Mouse (Mus musculus): ENCODE data around the gene Slc7a6.
A peak's percentile ranks its signal among the peaks of the same experiment; 100 is the strongest.

The Slc7a6 gene

DNA sequence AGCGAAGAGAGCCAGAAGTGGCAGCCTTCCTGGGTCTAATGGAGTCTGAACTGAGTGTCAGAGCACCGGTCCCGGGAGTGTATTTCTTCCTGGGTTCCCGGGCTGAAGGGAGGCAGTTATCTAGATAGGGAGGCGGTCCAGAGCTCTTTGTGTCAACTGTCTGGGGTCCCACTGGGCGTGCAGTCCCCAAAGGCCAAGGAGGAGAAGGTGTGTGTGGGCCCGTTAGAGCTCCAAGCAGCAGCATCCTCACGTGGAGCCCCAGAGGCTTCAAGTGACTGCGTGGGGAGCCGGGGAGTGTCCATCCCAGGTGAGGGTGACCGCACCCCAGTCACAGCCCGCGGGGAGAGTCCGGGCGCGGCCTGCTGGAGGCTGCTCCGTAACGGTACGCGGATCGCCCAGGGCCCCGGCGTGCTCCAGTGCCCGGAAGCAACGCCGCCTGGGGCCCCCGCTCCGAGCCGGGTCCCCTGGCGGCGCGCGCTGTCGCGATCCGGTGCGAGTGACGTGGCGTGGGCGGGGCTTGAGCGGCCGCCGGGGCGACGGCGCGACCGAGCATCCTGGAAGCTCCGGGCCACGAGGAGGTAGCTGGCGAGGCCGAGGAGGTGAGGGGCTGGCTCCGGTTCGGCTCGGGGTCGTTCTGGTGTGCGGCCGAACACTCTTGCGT, at the start of gene Slc7a6:
Gene Slc7a6, plus strand, starts transcription at position 502 of the 661 bp plus-strand sequence.
- DNase-seq (ENCODE audit: low read depth, low spot score): peak; percentile 93

DNA sequence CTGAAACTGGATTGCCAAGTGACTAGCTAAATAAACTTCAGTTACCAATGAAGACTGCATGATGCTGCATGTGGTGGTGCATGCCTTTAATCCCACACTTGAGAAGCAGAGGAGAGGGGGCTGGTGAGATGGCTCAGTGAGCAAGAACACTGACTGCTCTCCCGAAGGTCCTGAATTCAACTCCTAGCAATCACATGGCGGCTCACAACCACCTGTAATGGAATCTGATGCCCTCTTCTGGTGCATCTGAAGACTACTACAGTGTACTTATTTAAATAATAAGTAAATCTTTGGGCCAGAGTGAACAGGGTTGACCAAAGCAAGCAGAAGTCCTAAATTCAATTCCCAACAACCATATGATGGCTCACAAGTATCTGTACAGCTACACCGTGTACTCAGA, 45.2 kb upstream of the Slc7a6 start:
- DNase-seq (ENCODE audit: low read depth, low spot score): no peak

DNA sequence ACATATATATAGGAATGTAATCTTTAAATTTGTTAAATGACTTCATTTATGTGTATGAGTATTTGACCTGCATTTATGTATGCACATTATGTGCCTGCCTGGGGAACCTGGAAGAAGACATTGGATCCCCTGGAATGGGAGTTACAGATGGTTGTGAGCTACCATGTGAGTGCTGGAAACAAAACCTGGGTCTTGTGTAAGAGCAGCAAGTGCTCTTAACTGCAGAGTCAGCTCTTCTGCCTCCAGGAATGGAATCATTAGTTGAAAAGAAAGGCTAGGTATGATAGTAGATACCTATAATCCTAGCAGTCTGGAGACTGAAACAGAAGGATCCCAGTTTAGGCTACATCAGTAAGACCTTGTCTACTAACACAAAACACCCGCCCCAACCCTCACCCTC, 42.6 kb upstream of the Slc7a6 start:
- DNase-seq (ENCODE audit: low read depth, low spot score): no peak

DNA sequence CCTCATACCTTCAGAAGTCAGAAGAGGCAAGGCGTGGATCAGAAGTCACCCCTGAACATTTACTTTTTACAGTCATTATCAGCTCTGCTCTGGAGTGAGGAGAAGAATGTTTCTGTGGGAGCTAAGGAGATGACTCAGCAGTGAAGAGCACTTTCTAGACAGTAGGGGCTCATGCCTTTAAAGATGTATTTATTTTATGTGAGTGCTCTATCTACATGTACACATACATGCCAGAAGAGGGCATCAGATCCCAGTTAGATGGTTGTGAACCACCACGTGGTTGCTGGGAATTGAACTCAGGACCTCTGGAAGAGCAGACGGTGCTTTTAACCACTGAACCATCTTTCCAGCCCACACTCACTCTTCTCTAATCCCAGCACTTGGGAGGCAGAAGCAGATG, 41.6 kb upstream of the Slc7a6 start:
- DNase-seq (ENCODE audit: low read depth, low spot score): no peak

DNA sequence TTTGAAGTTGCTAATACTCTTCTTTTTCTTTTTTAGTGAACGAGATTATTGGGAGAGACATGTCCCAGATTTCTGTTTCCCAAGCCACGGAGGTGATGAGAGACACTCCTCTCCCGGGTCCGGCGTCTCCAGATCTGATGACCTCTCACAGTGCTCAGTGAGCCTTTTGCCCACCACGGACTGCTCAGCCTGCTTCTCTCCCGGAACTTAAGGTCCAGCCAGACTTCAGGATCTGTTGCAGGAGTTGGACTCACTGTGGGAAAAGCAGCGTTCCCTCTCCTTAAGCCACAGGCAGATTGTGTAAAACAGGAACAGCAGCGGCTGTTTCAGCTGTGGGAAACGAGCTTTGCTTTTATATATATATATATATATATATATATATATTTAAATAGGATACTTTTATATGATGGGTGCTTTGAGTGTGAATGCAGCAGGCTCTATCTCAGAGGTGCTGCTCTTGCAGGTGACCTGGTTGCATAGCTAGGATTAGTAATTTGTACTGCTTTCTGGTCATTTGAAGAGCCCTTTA, 40.7 kb upstream of the Slc7a6 start:
- no peak for DNase-seq (ENCODE audit: low read depth, low spot score)

DNA sequence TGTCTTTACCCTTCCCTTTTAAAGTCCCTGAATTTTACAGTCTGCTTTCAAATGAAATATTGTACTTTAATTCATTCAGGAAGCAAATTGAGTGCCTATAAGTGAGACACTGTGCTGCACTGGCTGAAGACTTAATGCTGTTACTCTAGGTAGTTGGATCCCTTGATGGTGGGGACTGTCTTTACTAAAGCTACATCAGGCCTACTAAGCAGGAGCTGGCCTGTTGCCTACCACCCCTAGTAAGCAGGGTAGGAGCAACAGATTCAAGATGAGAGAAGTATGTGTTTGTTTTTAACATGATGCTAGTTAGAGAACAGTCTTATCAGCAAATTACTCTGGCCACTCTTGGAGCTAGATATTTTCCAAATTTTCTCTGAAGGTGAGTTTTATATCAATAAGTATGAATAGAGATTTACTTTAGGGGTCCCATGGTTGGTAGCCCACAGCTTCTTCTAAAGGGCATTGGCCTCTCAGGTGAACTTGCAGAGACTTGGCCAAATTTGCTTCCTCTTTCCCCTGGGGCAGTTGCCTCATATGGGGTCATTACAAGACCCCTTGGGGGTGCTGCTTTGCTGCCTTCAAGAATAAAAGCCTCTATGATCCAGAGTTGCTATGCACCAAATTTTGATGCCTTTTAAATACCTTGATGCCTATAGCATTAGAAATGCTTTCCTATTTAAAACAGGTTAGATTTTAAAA, 39.3 kb upstream of the Slc7a6 start:
- DNase-seq (ENCODE audit: low read depth, low spot score): no peak

DNA sequence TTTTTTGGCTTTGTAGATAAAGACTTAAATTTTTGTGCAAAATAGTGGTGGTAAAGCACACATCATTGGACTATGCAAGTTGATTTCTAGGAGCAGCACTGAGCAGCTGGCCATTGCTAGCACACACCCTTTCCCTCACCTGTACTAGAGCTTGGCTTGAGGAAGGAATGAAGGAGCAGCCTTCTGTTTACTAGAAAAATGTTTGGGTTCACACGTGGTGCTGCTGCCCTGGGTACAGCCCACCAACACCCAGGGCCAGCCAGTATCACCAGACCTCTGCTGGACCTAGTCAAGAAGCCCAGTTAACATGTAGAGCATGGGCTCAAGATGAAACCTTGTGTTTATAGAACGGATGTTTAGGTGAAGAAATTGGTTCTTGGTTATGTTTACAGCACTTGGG, 38.7 kb upstream of the Slc7a6 start:
- no peak for DNase-seq (ENCODE audit: low read depth, low spot score)

DNA sequence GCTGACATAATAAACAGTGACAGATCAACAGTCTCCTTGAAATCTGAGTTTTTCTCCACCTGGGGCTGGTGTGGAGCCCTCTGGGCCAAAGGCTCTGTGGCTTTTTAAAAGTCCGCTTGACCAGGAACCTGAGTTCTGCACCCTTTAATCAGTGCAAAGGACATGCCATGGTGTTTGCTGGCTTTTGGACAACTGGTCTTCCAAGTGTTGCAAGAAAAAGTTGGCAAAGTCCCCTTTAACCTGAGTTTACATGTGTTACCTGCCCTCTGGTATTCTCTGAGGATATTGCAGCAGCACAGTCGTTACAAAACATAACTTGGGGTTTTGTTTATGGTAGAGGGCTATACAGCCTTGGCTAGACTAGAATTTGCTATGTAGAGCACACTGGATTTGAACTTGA, 38.2 kb upstream of the Slc7a6 start:
- no peak for DNase-seq (ENCODE audit: low read depth, low spot score)

DNA sequence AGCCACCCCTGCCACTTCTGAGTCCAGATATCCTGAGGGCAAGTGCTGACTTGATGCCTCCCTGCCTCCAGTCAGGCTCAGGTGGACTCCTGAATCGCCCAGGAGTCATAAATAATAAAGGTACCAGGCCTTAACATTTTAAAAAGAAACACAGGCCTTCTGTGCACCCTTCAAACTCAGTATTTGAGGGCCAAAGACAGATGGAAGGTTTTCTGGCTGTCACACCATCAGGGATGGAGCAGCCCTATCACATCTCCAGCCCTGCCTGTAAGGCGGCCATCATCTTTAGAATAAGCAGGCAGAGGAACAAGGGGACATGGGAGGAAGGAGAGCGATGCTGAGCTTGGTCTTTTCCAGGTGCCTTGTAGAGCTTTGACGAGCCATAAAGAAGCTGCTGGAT, 37.6 kb upstream of the Slc7a6 start:
- DNase-seq (ENCODE audit: low read depth, low spot score): no peak

DNA sequence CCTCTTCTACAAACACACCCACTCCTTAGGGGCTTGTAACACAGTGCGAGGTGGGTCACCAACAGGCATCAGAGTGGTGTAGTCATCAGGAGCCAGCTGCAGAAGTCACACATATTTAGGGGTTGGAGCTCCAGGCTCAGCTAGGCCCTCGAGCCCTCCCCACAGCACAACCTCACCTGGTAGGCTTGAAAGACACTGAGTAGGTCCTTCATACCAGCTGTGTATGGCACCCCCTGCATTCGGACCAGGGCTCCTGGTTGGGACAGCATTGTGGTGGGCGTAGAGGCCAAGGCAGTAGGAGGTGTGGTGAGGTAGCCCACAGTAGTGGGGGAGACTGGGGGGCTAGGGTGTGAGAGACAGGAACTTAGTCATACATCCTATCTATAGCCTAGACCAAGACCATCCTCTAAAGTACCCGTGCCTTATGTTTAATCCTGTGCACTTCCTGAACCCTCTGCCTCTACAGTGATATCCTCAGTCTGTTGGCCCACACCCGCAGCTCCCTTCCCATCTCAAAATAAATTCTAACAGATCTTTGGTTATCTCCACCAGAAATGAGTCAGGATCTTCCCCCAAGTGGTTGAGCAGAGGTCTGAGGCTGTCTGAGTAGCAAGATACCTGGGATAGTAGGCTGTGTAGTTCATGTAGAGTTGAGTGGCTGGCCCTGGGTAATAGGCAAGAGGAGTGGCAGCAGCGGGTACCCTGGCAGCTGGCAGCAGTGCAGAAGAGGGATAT, 37.0 kb upstream of the Slc7a6 start:
- DNase-seq (ENCODE audit: low read depth, low spot score): no peak

DNA sequence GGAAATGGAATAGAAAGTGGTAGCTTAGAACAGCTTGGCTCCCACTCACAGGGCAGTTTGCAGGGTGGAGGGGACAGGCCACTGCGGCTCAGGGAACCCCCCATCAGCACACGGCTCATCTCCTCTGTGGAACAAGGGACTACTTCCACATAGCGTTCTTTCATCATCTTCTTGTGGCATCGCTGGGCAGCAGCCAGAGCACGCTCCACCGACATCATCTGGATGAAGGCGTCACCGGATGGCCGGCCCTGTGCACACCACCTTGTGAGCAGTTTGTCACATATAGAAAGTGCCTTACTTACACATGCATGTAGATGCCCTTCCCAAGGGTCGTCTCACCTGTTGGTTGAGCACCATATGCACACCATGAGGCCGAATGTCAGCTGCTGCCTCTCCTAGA, 36.3 kb upstream of the Slc7a6 start:
- DNase-seq (ENCODE audit: low read depth, low spot score): no peak

DNA sequence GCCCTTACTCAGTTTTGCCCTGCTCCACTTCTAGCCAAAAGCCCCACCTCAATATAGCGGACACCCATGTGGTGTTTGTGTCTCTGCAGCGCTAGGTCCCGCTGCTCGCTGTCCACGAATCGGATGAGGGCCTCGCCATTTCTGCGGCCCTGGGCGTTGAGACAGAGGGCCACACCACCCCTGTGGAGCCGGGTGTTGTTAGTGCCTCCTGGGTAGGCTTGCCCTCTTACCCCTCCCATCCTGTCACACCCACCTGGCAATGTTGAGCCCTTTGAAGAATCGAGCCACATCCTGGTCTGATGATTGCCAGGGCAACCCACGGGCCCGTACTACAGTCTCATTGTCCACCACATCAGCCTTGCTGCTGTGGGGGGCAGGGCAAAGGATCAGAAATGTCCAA, 35.1 kb upstream of the Slc7a6 start:
- peak; percentile 40 for DNase-seq (ENCODE audit: low read depth, low spot score)

DNA sequence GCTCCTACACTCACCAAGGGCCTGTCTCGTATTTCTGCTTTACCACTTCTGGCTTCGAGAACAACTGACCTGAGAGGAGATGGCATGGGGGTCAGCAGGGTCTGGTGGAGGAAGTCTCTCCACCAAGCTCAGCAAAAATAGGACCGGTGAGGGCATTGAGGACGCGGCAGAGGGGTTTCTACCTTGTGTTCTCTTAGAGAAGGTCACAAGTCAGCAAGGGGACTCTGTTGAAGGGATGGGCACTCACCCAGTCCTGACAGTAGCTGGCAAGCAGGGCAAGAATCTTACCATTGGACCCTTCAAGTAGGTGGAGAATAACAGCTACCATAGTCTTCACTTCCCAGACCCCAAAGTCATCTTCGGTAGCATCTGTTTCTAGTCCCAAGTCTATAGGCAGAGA, 34.7 kb upstream of the Slc7a6 start:
- DNase-seq (ENCODE audit: low read depth, low spot score): no peak

DNA sequence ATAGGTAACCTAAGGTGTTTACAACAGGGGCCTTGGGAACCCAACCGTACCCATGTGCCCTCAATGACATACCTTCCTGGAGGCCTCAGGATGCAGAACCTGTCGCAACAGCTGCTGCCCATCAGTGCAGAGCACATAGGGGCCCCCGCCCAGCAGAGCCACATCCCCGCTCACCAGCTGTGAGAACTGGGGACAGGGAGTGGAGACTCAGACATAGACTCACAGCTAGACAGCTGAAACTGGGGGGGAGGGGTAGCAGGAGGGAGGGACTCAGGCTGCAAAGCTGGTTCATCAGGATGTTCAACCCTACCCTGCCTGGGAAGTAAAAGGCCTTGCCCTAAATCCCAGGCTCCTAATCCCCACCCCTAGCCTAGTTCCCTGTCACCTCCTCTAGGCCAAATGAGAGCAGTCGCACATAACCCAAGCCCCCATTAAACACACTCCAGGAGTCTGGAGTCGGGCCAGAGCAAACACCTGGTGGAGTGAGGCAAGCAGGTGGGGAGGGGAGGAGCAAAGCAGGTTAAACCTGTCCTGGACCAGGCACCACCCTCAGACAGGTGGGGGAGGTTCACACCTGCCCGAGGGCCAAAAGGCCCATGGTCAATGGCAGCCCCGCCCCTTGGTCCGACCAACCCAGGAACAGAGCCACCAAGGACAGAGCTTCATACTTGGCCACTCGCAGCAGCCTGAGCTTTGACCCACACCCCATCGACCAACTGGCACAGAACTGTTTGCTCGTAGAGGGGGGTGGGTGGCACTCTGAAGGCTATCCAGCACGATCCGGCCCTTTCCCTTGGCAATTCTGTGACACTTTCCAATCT, 33.7 kb upstream of the Slc7a6 start:
- DNase-seq (ENCODE audit: low read depth, low spot score): peak; percentile 23

DNA sequence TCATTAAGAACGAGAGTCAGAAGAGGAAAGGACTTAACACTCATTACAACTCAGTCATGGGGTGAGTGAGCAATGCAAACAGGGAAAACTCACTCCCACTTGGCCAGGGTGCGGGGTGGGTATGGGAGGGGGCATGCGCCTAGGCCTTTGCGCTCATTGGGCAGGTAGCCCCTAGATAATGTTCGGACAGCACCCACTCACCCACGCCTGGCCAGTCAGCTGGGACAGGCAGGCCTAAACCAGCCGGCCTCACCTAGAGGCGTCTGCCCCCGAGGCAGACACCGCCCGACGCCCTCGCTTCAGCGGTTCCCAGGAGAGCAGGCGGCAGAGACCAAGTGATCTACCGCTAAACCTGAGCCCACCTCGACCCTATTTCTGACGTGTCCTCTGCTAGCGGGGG, 33.0 kb upstream of the Slc7a6 start:
- peak; percentile 16 for DNase-seq (ENCODE audit: low read depth, low spot score)

DNA sequence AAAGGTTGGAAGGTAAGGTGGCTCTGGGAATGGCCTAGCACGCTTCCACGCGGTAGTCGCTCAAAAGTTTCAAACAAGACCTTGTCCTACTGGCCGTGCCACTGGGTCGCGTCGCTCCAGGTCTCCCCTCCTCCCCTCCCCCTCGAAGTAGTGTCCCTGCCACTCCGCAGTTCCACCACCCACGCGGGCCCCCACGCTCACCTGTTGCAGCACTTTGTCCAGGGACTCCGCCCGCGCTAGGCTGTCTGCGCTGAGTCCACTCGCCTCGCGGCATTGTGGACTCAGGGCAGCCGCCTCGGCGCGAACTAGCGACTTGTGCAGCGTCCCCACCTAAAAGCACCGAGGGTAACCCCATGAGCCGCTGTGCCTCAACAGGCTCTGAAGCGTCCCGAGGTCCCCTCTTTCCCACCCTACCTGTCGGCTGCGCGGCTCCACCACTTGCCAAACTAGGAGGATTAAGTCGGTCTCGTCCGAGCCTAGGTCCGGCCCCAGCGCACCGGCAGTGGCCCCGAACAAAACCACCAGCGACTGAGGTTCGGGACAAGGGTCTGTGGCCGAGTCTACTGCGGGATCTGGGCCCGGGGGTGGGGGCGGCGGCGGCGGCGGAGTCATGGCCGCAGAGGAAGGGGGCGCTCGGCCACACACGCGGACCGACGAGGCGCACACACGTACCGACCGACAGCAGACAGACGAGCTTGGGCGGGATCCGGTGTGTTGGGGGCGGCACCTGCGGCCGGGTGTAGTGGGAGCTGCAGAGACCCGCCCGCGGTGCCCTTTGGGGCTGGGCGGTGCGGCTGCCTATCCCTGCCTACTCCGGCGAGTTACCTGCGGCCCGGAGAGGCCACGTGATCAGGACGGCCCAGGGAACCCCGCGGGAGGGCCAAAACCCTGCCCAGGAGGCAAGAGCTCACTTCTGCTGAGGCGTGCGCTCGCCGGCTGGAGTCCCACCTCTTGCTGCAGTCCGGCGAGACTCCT, 32.2 kb upstream of the Slc7a6 start, which contains the start of gene Esrp2:
Gene Esrp2, minus strand, starts transcription at position 819 of the 975 bp plus-strand sequence.
- DNase-seq (ENCODE audit: low read depth, low spot score): peak; percentile 65

DNA sequence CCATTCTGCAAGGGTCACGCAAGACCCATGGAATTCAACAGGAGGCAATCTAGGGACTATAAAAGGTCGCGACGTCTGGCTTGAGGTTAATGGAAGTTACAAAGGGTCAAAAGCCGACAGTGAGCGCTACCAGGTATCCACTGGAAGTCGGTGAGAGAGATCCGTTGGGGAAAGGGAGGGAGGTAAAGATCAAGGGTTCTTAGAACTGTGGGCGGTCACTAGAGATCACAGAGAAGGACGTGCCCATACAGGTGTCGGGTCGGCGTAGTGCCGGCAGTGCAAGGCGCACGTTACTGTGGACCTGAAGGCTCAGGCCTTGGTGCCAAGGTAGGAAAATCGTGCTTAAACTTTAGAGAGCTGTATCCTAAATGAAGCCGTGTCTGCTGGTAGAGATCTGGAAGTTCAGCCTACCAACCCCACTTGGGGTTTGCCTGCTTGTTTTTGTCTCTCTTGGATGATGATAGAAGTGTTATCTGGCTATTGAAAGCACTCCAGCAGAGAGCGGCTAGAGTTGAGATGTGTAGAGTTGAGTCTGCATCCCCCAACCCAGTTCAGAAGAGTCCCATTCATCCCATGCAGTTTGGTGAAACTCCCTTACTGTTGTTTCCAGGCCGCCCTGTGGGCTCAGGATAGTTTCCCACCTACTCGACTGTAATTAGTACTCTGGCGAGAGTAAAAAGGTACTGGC, 31.3 kb upstream of the Slc7a6 start:
- DNase-seq (ENCODE audit: low read depth, low spot score): peak; percentile 26

DNA sequence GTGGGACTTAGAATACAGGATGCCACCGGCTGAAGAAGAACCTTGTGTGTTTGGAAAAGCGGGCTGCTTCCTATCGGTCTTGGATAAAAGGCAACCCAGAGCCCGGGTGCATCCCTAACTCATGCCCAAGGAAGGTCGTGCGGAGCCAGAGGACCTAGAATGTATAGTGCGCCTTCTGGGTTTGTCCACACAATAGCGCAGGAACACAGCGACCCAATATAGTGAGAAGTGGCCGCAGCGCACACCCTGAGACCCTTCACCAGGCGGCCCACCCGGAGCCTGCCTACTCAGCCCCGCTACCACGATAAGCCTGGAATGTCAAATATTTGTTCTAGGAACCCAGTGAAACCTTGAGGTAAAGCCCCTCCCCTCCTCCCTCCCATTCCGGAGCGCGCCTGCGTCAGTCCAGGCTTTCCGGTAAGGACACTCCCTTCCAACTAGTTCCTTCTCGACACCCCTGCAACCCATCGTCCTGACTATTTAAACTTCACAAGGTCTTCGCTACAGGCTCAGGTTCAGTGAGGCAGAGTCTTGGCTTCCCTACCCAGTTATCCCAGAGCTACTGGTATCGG, 30.7 kb upstream of the Slc7a6 start:
- DNase-seq (ENCODE audit: low read depth, low spot score): peak; percentile 43

DNA sequence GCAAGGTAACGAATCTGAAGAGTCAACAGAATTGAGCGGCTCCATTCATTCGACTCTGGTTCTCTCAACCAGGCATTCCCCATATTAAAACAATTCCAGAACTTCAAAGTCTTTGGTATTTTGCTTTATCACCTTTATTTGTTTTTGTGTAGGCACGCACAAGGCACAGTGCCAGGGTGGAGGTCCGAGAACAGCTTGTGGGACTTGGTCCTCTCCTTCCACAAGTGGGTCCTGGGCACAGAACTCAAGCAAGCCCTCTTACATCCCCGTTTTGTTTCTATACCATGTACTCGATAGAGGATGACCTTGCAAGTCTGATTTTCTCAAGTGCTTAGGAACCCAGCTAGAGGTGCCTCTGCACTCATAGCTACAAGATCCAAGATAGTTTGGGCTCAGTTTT, 30.0 kb upstream of the Slc7a6 start:
- DNase-seq (ENCODE audit: low read depth, low spot score): no peak
